Mouse (Mus musculus) forebrain, embryonic 12.5 days (tissue): Measurements from ENCODE around the gene Gstt2. TPM values are rescaled to one million over a fixed set of nuclear protein-coding genes. Genes with fewer than 3 reads are reported as not detected.

Experiments
- polyA plus RNA-seq: library from polyadenylated mRNA; unstranded; fragments of >200 nt; fragmentation: Nextera tagmentation; extraction: Ambion mirVana; gene quantifications from 2 replicates; pipeline ENCODE4 v1.2.1, GENCODE M21; 2016

The Gstt2 gene
- polyA plus RNA-seq, 1 experiment from 2014 or later, result 7.3 TPM

Other genes starting within 250 kb of the Gstt2 start
- gene Ggt5, start 248.1 kb downstream of the Gstt2 start, polyA plus RNA-seq, result 0.74 and 0.90 TPM in 2 replicates
- gene Susd2, start 193.4 kb downstream of the Gstt2 start, polyA plus RNA-seq, result 1.6 TPM in 2 replicates
- gene Cabin1, start 73.1 kb downstream of the Gstt2 start, polyA plus RNA-seq, result 42.8 and 51.9 TPM in 2 replicates
- 81.8 TPM in 2 replicates for gene Ddt, start 64.0 kb downstream of the Gstt2 start, polyA plus RNA-seq
- not detected in 2 replicates for gene Gm20441, start 56.5 kb downstream of the Gstt2 start, polyA plus RNA-seq
- 1.5 and 2.1 TPM in 2 replicates for gene Gstt3, start 56.0 kb downstream of the Gstt2 start, polyA plus RNA-seq
- 4.9 and 6.3 TPM in 2 replicates for gene Gstt1, start 38.8 kb downstream of the Gstt2 start, polyA plus RNA-seq
- not detected in 2 replicates for gene Gstt4, start 14.9 kb downstream of the Gstt2 start, polyA plus RNA-seq
- 1,649 and 1,743 TPM in 2 replicates for gene Mif, start 22.8 kb upstream of the Gstt2 start, polyA plus RNA-seq
- 3.1 and 3.3 TPM in 2 replicates for gene Derl3, start 56.0 kb upstream of the Gstt2 start, polyA plus RNA-seq
- 303 and 310 TPM in 2 replicates for gene Smarcb1, start 84.2 kb upstream of the Gstt2 start, polyA plus RNA-seq
- gene Chchd10, start 95.7 kb upstream of the Gstt2 start, polyA plus RNA-seq, result 7.6 and 7.8 TPM in 2 replicates
- 31.3 and 33.3 TPM in 2 replicates for gene Mmp11, start 99.1 kb upstream of the Gstt2 start, polyA plus RNA-seq
- gene Gm867, start 103.2 kb upstream of the Gstt2 start, polyA plus RNA-seq, result 0.46 TPM in 1 of 2 replicates, not detected in the other
- not detected in 2 replicates for gene Vpreb3, start 105.6 kb upstream of the Gstt2 start, polyA plus RNA-seq
- gene Gm5134, start 117.1 kb upstream of the Gstt2 start, polyA plus RNA-seq, result not detected in 2 replicates
- 26.1 and 26.7 TPM in 2 replicates for gene Zfp280b, start 195.2 kb upstream of the Gstt2 start, polyA plus RNA-seq